Mouse (Mus musculus) heart, embryonic 11.5 days (tissue): ENCODE data around the gene Alg12. TPM values are rescaled to one million over a fixed set of nuclear protein-coding genes. Genes with fewer than 3 reads are reported as not detected.
"Not testable (repeated sequence)": the region's sequence is repeated elsewhere in the genome, so short reads cannot be mapped to it uniquely, and the experiment has no call there.

Experiments used
- ATAC-seq: fragments of 200-750 bp; cut with Nextera tagmentation; replicated peaks from 2 replicates; pipeline ENCODE4 v1.8.0; 2017; ENCODE audit warnings: moderate library complexity; ENCODE audit not compliant: insufficient number of reproducible peaks, low FRiP score, low TSS enrichment
- H3K27ac ChIP-seq: fragments of 300-500 bp; sonication (generic); 2 replicates; pipeline ENCODE4 v1.5.1; 2014; ENCODE audit warnings: mild to moderate bottlenecking, low read depth, low read length
- H3K27me3 ChIP-seq: fragments of 300-500 bp; sonication (generic); 2 replicates; pipeline ENCODE4 v1.6.1; 2014; ENCODE audit warnings: mild to moderate bottlenecking, low read length, mixed read lengths; ENCODE audit not compliant: control insufficient read depth, insufficient read depth
- H3K36me3 ChIP-seq: fragments of 300-500 bp; sonication (generic); 2 replicates; pipeline ENCODE4 v1.6.1; 2014; ENCODE audit warnings: mild to moderate bottlenecking, low read length, moderate library complexity, mixed read lengths; ENCODE audit not compliant: control insufficient read depth, insufficient read depth
- H3K4me1 ChIP-seq: fragments of 300-500 bp; sonication (generic); 2 replicates; pipeline ENCODE4 v1.6.1; 2014; ENCODE audit warnings: low read length; ENCODE audit not compliant: control insufficient read depth, insufficient read depth
- H3K4me2 ChIP-seq: fragments of 300-500 bp; sonication (generic); 2 replicates; pipeline ENCODE4 v1.6.1; 2014; ENCODE audit warnings: mild to moderate bottlenecking, moderate library complexity
- H3K4me3 ChIP-seq: fragments of 300-500 bp; sonication (generic); 2 replicates; pipeline ENCODE4 v1.5.1; 2014; ENCODE audit warnings: low read depth, low read length
- H3K9ac ChIP-seq: fragments of 300-500 bp; sonication (generic); 2 replicates; pipeline ENCODE4 v1.6.1; 2014; ENCODE audit warnings: mild to moderate bottlenecking, low read depth, low read length, moderate library complexity
- H3K9me3 ChIP-seq: fragments of 300-500 bp; sonication (generic); replicated peaks from 2 replicates; pipeline ENCODE4 v1.6.1; 2016; ENCODE audit warnings: low read length; ENCODE audit not compliant: control insufficient read depth
- WGBS: fragments of 180-500 bp; shearing (Covaris S2); extraction: QIAGEN DNeasy Blood & Tissue Kit; methylation state at CpG from one replicate; pipeline ENCODE4 v1.1.7; 2014; ENCODE audit not compliant: insufficient replicate concordance; 5-methylcytosine and 5-hydroxymethylcytosine counted together
- polyA plus RNA-seq: library from polyadenylated mRNA; unstranded; fragments of >200 nt; fragmentation: Nextera tagmentation; extraction: Ambion mirVana; gene quantifications from 2 replicates; pipeline ENCODE4 v1.2.1, GENCODE M21; 2014

Gene Alg12
- polyA plus RNA-seq, 1 experiment from 2014 or later = 12.5 TPM

DNA sequence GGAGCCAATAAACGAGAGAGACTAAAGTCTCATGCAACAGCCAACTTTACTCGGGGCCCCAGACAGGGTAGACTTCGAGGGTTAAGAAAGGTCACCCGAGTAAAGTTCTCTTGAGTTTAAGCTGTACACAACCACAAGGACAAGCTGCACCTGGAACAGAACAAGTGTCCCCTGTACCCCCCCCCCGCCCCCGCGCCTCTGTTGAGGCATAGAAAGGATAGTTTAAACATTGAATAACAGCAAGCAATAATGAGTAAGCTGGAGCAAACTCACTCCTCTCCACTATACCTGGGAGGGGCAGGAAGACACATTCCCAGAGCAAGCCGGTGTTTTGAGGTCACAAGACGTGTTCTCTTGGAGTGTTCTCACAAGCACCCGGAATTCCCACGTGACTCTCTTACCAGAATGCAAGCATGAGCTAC, 19.2 kb downstream of the Alg12 start:
- Histone ChIP-seq H3K4me2 (no peak overlapping the region), H3K9ac (no peak overlapping the region), H3K27ac (no peak overlapping the region), H3K4me1 (no peaks in the 10 kb centered on the region), H3K36me3 (peaks cover 3% of the 10 kb centered on the region; the same call in 1 of the 2 replicates), H3K4me3 (no peak overlapping the region), H3K27me3 (no peaks in the 10 kb centered on the region), H3K9me3 (no peaks in the 10 kb centered on the region)
- 82% methylated on average over 11 of the region's 11 CpGs for WGBS
- no peak for ATAC-seq

DNA sequence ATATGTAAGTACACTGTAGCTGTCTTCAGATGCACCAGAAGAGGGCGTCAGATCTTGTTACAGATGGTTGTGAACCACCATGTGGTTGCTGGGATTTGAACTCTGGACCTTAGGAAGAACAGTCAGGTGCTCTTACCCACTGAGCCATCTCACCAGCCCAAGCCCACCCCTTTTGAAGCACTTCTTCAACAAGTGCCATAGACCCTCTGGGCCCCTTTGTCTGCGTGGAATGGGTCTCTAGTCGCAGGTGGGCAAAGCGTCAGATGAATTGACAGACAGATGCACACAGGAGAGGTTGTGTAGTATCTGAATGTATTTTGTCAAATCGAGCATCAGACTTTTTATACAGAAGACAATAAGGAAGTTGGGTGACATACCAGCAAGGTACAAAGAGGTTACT, 24.4 kb downstream of the Alg12 start:
- H3K4me2 ChIP-seq, H3K4me1 ChIP-seq, H3K9me3 ChIP-seq, H3K27ac ChIP-seq, H3K9ac ChIP-seq, H3K27me3 ChIP-seq, ATAC-seq, H3K4me3 ChIP-seq, H3K36me3 ChIP-seq: not testable (repeated sequence)
- 88% methylated on average over 4 of the region's 5 CpGs for WGBS

DNA sequence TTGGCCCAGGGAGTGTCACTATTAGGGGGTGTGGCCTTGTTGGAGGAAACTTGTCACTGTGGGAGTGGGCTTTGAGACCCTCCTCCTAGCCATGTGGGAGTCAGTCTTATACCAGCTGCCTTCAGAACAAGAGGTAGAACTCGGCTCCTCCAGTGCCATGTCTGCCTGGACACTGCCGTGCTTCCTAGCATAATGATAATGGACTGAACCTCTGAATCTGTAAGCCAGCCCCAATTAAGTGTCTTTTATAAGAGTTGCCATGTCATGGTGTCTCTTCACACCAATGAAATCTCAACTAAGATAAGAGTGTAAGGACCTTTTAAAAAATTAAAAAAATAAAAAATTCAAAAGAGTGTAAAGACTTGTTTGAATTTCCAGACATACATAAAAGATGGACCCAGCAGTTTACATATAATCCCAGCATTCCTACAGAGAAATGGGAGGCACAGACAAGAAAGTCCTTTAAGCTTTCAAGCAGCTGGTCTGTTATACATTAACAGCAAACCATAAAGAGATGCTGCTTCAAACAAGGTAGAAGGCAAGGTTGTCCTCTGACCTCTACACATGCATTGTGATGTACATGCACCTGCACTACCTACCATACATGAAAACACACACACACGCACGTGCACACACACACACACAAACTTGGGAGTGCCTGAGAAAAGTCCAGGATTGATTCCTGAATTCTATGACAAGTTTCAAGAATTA, 26.8 kb downstream of the Alg12 start:
- no peak for ATAC-seq
- no peak overlapping the region for H3K27ac ChIP-seq
- no peak overlapping the region for H3K4me2 ChIP-seq
- H3K27me3 ChIP-seq = no peaks in the 10 kb centered on the region
- no peaks in the 10 kb centered on the region for H3K4me1 ChIP-seq
- no peaks in the 10 kb centered on the region for H3K9me3 ChIP-seq
- H3K9ac ChIP-seq = no peak overlapping the region
- WGBS = 80% methylated on average over 4 of the region's 4 CpGs
- no peaks in the 10 kb centered on the region; the same call in 1 of the 2 replicates for H3K36me3 ChIP-seq
- no peak overlapping the region for H3K4me3 ChIP-seq

DNA sequence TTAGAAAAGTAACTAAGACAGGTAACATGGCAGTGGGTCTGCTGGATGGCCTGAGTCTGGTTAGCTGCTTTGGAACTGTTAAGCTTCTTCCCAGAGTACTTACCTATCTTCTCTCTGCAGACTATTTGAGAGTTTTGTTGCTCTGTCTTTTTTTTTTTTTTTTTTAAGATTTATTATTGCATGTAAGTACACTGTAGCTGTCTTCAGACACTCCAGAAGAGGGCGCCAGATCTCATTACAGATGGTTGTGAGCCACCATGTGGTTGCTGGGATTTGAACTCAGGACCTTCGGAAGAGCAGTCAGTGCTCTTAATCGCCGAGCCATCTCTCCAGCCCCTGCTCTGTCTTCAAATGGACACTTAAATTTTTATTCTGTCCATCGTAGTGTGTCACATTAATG, 44.5 kb downstream of the Alg12 start:
- H3K4me1 ChIP-seq, H3K4me2 ChIP-seq, H3K27me3 ChIP-seq, H3K9me3 ChIP-seq, H3K9ac ChIP-seq, H3K27ac ChIP-seq, H3K36me3 ChIP-seq, ATAC-seq, H3K4me3 ChIP-seq: not testable (repeated sequence)
- 87% methylated on average over 5 of the region's 5 CpGs for WGBS

DNA sequence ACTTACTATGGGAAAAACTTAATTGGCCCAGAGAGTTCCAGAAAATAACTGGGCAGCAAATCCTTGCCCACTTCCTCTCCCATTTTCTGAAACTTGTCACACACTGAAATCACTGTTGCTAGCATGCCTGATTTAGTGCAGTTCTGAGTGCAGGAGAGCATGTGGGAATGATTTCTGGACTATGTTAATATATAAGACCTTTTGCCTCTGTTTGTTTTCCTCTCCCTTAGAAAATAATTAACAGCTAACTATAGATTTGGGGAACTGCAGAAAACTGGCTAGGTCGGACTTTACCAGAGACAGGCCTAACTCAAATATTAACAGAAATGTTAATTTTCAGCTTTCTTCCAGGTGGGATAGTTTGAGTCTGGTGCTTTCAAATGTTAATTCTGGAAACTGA, 50.6 kb downstream of the Alg12 start:
- H3K4me1 ChIP-seq = no peaks in the 10 kb centered on the region
- whole genome bisulfite sequencing = 89% methylated on average over 1 of the region's 1 CpGs
- H3K36me3 ChIP-seq = peaks cover 10% of the 10 kb centered on the region

DNA sequence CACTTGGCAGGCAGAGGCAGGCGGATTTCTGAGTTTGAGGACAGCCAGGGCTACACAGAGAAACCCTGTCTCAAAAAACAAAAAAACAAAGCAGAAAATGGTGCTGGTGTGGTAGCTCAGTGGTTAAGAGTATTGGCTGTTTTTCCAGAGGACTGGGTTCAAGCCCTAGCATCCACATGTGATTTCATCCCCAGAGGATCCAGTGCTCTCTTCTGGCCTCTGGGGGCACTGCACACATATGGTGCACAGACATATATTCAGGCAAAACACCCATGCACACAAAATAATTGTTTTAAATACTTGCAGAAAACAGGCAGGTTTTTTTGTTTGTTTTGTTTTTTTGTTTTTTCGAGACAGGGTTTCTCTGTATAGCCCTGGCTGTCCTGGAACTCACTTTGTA, 53.0 kb downstream of the Alg12 start:
- H3K27me3 ChIP-seq, H3K4me3 ChIP-seq, H3K9me3 ChIP-seq, ATAC-seq, H3K4me2 ChIP-seq, H3K27ac ChIP-seq, H3K9ac ChIP-seq, H3K4me1 ChIP-seq: not testable (repeated sequence)
- H3K36me3 ChIP-seq = peaks cover 12% of the 10 kb centered on the region
- WGBS = 90% methylated on average over 2 of the region's 2 CpGs

More for the DNA sequence above, 50.6 kb downstream of the Alg12 start:
- Histone ChIP-seq H3K9ac (no peak overlapping the region), H3K4me2 (no peak overlapping the region), H3K9me3 (no peaks in the 10 kb centered on the region), H3K4me3 (no peak overlapping the region), H3K27ac (no peak overlapping the region), H3K27me3 (no peaks in the 10 kb centered on the region)
- ATAC-seq = no peak

DNA sequence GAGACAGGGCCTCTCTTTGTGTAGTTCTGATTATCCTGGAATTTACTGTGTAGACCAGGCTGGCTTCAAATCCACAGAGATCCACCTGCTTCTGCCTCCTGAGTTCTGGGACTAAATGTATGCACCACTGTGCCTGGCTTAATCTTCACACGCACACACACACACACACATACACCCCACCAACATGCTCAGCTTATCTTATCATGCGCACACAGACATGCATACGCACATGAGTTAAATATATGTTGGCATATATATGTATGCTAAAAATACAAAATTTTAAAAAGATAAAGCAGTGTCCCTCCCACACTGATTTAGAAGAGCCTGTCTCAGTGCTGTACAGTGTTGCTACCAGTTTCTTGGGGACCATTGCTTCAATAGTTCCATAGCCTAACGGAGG, 57.6 kb downstream of the Alg12 start:
- Histone ChIP-seq H3K27ac (no peak overlapping the region), H3K27me3 (no peaks in the 10 kb centered on the region), H3K36me3 (peaks cover 8% of the 10 kb centered on the region; the same call in 1 of the 2 replicates), H3K4me2 (no peak overlapping the region), H3K4me3 (no peak overlapping the region), H3K9me3 (no peaks in the 10 kb centered on the region), H3K4me1 (peaks cover 14% of the 10 kb centered on the region), H3K9ac (no peak overlapping the region)
- WGBS = 90% methylated on average over 4 of the region's 4 CpGs
- no peak for ATAC-seq

DNA sequence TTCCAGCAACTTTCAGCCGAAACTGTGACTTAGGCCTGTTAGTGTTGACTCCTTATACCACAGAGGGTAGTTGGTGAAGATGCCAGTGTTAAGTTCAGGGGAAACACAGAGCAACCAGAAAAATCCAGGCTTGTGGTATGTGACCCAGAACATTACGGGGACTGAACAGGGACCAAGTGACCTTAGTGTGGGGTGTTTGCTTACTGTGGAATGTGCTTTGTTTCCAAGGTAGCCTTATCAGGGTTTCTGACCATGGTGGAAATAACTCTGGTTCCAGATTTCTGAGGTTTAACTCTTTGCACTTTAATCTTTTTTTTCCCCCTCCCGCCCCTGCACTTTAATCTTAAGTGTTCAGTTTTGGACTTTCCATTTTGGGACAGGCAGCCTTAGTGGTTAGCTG, 61.1 kb downstream of the Alg12 start:
- H3K9ac ChIP-seq = no peak overlapping the region
- H3K4me2 ChIP-seq = peak overlapping the region; percentile 37
- H3K4me1 ChIP-seq = peaks cover 15% of the 10 kb centered on the region
- WGBS = 44% methylated on average over 3 of the region's 3 CpGs
- no peak overlapping the region for H3K4me3 ChIP-seq
- no peaks in the 10 kb centered on the region for H3K9me3 ChIP-seq
- peaks cover 7% of the 10 kb centered on the region for H3K36me3 ChIP-seq
- no peaks in the 10 kb centered on the region for H3K27me3 ChIP-seq
- H3K27ac ChIP-seq = peak overlapping the region; percentile 77
- ATAC-seq = no peak

DNA sequence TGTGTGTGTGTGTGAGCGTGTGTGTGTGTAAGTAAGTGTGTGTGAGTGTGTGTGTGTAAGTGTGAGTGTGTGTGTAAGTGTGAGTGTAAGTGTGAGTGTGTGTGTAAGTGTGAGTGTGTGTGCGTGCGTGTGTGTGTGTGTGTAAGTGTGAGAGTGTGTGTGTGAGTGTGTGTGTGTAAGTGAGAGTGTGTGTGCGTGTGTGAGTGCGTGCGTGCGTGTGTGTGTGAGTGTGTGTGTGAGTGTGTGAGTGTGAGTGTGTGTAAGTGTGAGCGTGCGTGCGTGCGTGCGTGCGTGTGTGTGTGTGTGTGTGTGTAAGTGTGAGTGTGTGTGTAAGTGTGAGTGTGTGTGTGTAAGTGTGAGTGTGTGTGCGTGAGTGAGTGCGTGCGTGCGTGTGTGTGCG, 63.4 kb downstream of the Alg12 start:
- ATAC-seq = no peak
- H3K9ac ChIP-seq = no peak overlapping the region
- no peak overlapping the region for H3K27ac ChIP-seq
- no peaks in the 10 kb centered on the region for H3K9me3 ChIP-seq
- no peak overlapping the region for H3K4me3 ChIP-seq
- H3K36me3 ChIP-seq = peaks cover 2% of the 10 kb centered on the region; the same call in 1 of the 2 replicates
- WGBS = 92% methylated on average over 18 of the region's 18 CpGs
- H3K4me1 ChIP-seq = peaks cover 17% of the 10 kb centered on the region
- H3K27me3 ChIP-seq = no peaks in the 10 kb centered on the region
- no peak overlapping the region for H3K4me2 ChIP-seq
